Mouse (Mus musculus) CH12.LX (cell line): ENCODE measurements around the gene Tacc3. TPM values are rescaled to one million over a fixed set of nuclear protein-coding genes. Genes with fewer than 3 reads are reported as not detected.

Source experiments
- DNase-seq: peaks from one replicate; pipeline ENCODE4 v3.0.0-alpha.2; 2013; ENCODE audit errors: extremely low read depth
- H3K27ac ChIP-seq: 2 replicates; pipeline ENCODE4 v1.5.1; 2012; ENCODE audit warnings: low read depth, mild to moderate bottlenecking, control low read depth, moderate library complexity; ENCODE audit not compliant: insufficient read depth
- H3K27me3 ChIP-seq: replicated peaks from 2 replicates; pipeline ENCODE3; 2012; ENCODE audit warnings: inconsistent platforms
- H3K36me3 ChIP-seq, 2 experiments: replicated peaks in 1 of 2; 2 replicates each; pipeline versions ENCODE3 to v1.6.1; 2012; ENCODE audit warnings: inconsistent platforms in 1 of 2, low read length in 1 of 2, mild to moderate bottlenecking in 1 of 2, mixed read lengths in 1 of 2, moderate library complexity in 1 of 2; ENCODE audit not compliant: control insufficient read depth in 1 of 2, insufficient read depth in 1 of 2
- H3K4me1 ChIP-seq, 2 experiments: 2 replicates each; pipeline ENCODE4 v1.6.1; 2012; ENCODE audit warnings: inconsistent platforms in 1 of 2, moderate library complexity in 1 of 2; ENCODE audit not compliant: insufficient read depth in 2 of 2, control insufficient read depth in 1 of 2
- H3K4me2 ChIP-seq: 2 replicates; pipeline ENCODE4 v1.6.1; 2012; ENCODE audit warnings: low read depth, mild to moderate bottlenecking, control low read depth; ENCODE audit not compliant: poor library complexity, insufficient read depth, severe bottlenecking
- H3K4me3 ChIP-seq, 3 experiments: fragments of 150-350 bp in 1 of 3; sonication (generic) in 1 of 3; replicated peaks in 1 of 3; 2 replicates each; pipeline versions ENCODE3 to v1.5.1; 2011 to 2012; ENCODE audit warnings: low read depth in 2 of 3, low read length in 2 of 3, mild to moderate bottlenecking in 2 of 3, moderate library complexity in 2 of 3, control low read depth in 1 of 3, improper control_type of control experiment in 1 of 3, inconsistent platforms in 1 of 3, mixed read lengths in 1 of 3; ENCODE audit not compliant: poor library complexity in 1 of 3
- H3K79me2 ChIP-seq: replicated peaks from 2 replicates; pipeline ENCODE4 v1.6.1; 2012; ENCODE audit warnings: mild to moderate bottlenecking, moderate library complexity; ENCODE audit not compliant: control insufficient read depth, poor library complexity, insufficient read depth, severe bottlenecking; ENCODE audit errors: extremely low read depth
- H3K9ac ChIP-seq: 2 replicates; pipeline ENCODE4 v1.6.1; 2012; ENCODE audit warnings: low read depth, mild to moderate bottlenecking, control low read depth, moderate library complexity; ENCODE audit not compliant: insufficient read depth
- H3K9me3 ChIP-seq: replicated peaks from 2 replicates; pipeline ENCODE3; 2012; ENCODE audit warnings: low read length, inconsistent platforms, mixed read lengths
- BHLHE40 ChIP-seq: IDR thresholded peaks from 2 replicates; pipeline ENCODE4 v1.6.1; 2011; ENCODE audit warnings: mild to moderate bottlenecking, low read depth, low read length, improper control_type of control experiment
- CHD1 ChIP-seq: IDR thresholded peaks from 2 replicates; pipeline ENCODE4 v1.6.1; 2012; ENCODE audit warnings: low read depth, low read length, improper control_type of control experiment, inconsistent platforms
- CHD2 ChIP-seq: IDR thresholded peaks from 2 replicates; pipeline ENCODE4 v1.6.1; 2011; ENCODE audit warnings: low read length, improper control_type of control experiment
- CTCF ChIP-seq, 2 experiments: IDR thresholded peaks in 1 of 2; conservative IDR thresholded peaks in 1 of 2; 2 replicates each; pipeline ENCODE4 v1.5.1; 2011 to 2012; ENCODE audit warnings: low read depth in 2 of 2, low read length in 2 of 2, improper control_type of control experiment in 1 of 2, inconsistent platforms in 1 of 2, mild to moderate bottlenecking in 1 of 2, moderate library complexity in 1 of 2
- E2F4 ChIP-seq: IDR thresholded peaks from 2 replicates; pipeline ENCODE4 v1.6.1; 2011; ENCODE audit warnings: low read depth, low read length, improper control_type of control experiment; ENCODE audit not compliant: insufficient replicate concordance
- ELF1 ChIP-seq: IDR thresholded peaks from 2 replicates; pipeline ENCODE4 v1.6.1; 2014; ENCODE audit warnings: low read depth, mild to moderate bottlenecking, inconsistent platforms, low read length, improper control_type of control experiment
- EP300 ChIP-seq: IDR thresholded peaks from 2 replicates; pipeline ENCODE4 v1.6.1; 2011; ENCODE audit warnings: low read length, improper control_type of control experiment
- GABPA ChIP-seq: IDR thresholded peaks from 2 replicates; pipeline ENCODE4 v1.6.1; 2012; ENCODE audit warnings: low read depth, low read length, improper control_type of control experiment, inconsistent platforms; ENCODE audit not compliant: insufficient replicate concordance
- IRF4 ChIP-seq: IDR thresholded peaks from 2 replicates; pipeline ENCODE4 v1.6.1; 2014; ENCODE audit warnings: low read depth, mild to moderate bottlenecking, inconsistent platforms, low read length, improper control_type of control experiment
- JUN ChIP-seq: IDR thresholded peaks from 2 replicates; pipeline ENCODE4 v1.6.1; 2011; ENCODE audit warnings: low read depth, mild to moderate bottlenecking, low read length, improper control_type of control experiment, moderate library complexity; ENCODE audit not compliant: insufficient read depth
- MEF2A ChIP-seq: IDR thresholded peaks from 2 replicates; pipeline ENCODE4 v1.6.1; 2014; ENCODE audit warnings: low read depth, mild to moderate bottlenecking, inconsistent platforms, low read length, improper control_type of control experiment, borderline replicate concordance
- MXI1 ChIP-seq: IDR thresholded peaks from 2 replicates; pipeline ENCODE4 v1.6.1; 2011; ENCODE audit warnings: mild to moderate bottlenecking, low read depth, low read length, improper control_type of control experiment
- MYC ChIP-seq: IDR thresholded peaks from 2 replicates; pipeline ENCODE4 v1.6.1; 2011; ENCODE audit warnings: low read depth, mild to moderate bottlenecking, improper control_type of control experiment, low read length
- NELFE ChIP-seq: IDR thresholded peaks from 2 replicates; pipeline ENCODE4 v1.6.1; 2011; ENCODE audit warnings: low read depth, low read length, improper control_type of control experiment
- PAX5 ChIP-seq: IDR thresholded peaks from 2 replicates; pipeline ENCODE4 v1.6.1; 2012; ENCODE audit warnings: low read length, inconsistent platforms, mixed read lengths
- POLR2A ChIP-seq: IDR thresholded peaks from 2 replicates; pipeline ENCODE4 v1.6.1; 2011; ENCODE audit warnings: low read depth, mild to moderate bottlenecking, improper control_type of control experiment, low read length
- POLR2AphosphoS2 ChIP-seq: IDR thresholded peaks from 2 replicates; pipeline ENCODE4 v1.6.1; 2011; ENCODE audit warnings: low read depth, low read length, improper control_type of control experiment
- RAD21 ChIP-seq: IDR thresholded peaks from 2 replicates; pipeline ENCODE4 v1.6.1; 2011; ENCODE audit warnings: low read depth, mild to moderate bottlenecking, low read length, improper control_type of control experiment, moderate library complexity
- RCOR1 ChIP-seq: conservative IDR thresholded peaks from 2 replicates; pipeline ENCODE4 v1.6.1; 2012; ENCODE audit warnings: low read depth, mild to moderate bottlenecking, inconsistent platforms, low read length, improper control_type of control experiment
- SIN3A ChIP-seq: IDR thresholded peaks from 2 replicates; pipeline ENCODE4 v1.6.1; 2012; ENCODE audit warnings: low read length, improper control_type of control experiment, inconsistent platforms
- SMC3 ChIP-seq: IDR thresholded peaks from 2 replicates; pipeline ENCODE4 v1.6.1; 2011; ENCODE audit warnings: low read depth, low read length, improper control_type of control experiment
- TBP ChIP-seq: conservative IDR thresholded peaks from 2 replicates; pipeline ENCODE4 v1.6.1; 2011; ENCODE audit warnings: low read depth, low read length, improper control_type of control experiment
- TCF12 ChIP-seq: IDR thresholded peaks from 2 replicates; pipeline ENCODE4 v1.6.1; 2014; ENCODE audit warnings: low read depth, mild to moderate bottlenecking, inconsistent platforms, low read length, improper control_type of control experiment
- UBTF ChIP-seq: IDR thresholded peaks from 2 replicates; pipeline ENCODE4 v1.6.1; 2012; ENCODE audit warnings: low read depth, mild to moderate bottlenecking, inconsistent platforms, low read length, improper control_type of control experiment, moderate library complexity
- USF2 ChIP-seq: conservative IDR thresholded peaks from 2 replicates; pipeline ENCODE4 v1.6.1; 2011; ENCODE audit warnings: low read depth, low read length, improper control_type of control experiment
- ZC3H11A ChIP-seq: IDR thresholded peaks from 2 replicates; pipeline ENCODE4 v1.6.1; 2012; ENCODE audit warnings: low read depth, mild to moderate bottlenecking, inconsistent platforms, low read length, improper control_type of control experiment
- ZKSCAN1 ChIP-seq: IDR thresholded peaks from 2 replicates; pipeline ENCODE4 v1.6.1; 2012; ENCODE audit warnings: low read depth, inconsistent platforms, low read length, improper control_type of control experiment, borderline replicate concordance
- ZMIZ1 ChIP-seq: IDR thresholded peaks from 2 replicates; pipeline ENCODE4 v1.6.1; 2012; ENCODE audit warnings: low read depth, mild to moderate bottlenecking, inconsistent platforms, low read length, improper control_type of control experiment
- ZNF384 ChIP-seq: IDR thresholded peaks from 2 replicates; pipeline ENCODE4 v1.6.1; 2012; ENCODE audit warnings: low read depth, low read length, improper control_type of control experiment, inconsistent platforms
- dilution Hi-C: fragments of 300-500 bp; cut with MboI; formaldehyde crosslinking; loops from 2 replicates; pipeline ENCODE4 v1.14.3; 2020; ENCODE audit warnings: low sequenced_read_pairs; ENCODE audit not compliant: extremely low pct_unique_long_range_greater_than_20kb, extremely low pct_ligation_motif_present
- in situ Hi-C: fragments of 300-500 bp; cut with MboI; formaldehyde crosslinking; loops from 3 replicates; pipeline ENCODE4 v1.14.3; 2019; ENCODE audit warnings: low sequenced_read_pairs, low pct_ligation_motif_present, low pct_unique_long_range_greater_than_20kb, mixed read lengths
- polyA plus RNA-seq: library from polyadenylated mRNA; unstranded; fragments of >175 nt; gene quantifications from 2 replicates; pipeline ENCODE4 v1.2.1, GENCODE M21; 2012; ENCODE audit warnings: low read depth; ENCODE audit not compliant: insufficient read length
- total RNA-seq, 2 experiments: library from RNA; depleted of rRNA; stranded (reverse); fragments of 300-350 nt in 1 of 2; fragments of >200 nt in 1 of 2; gene quantifications; 2 replicates each; pipeline ENCODE4 v1.2.3; 2012 to 2014

Gene Tacc3
- total and polyA plus RNA-seq, 3 experiments = 89.4 to 186 (median 160) TPM

GRCm38 (mm10) chr5:33628820-33629300 lies 29.1 kb upstream of the Tacc3 start:
- H3K9me3 ChIP-seq = no peaks in the 10 kb centered on the region
- no peaks in the 10 kb centered on the region for H3K27me3 ChIP-seq
- H3K4me2 ChIP-seq = peak overlapping the region; percentile 10; the same call in 1 of the 2 replicates
- H3K4me1 ChIP-seq = peaks cover 3 to 43% of the 10 kb centered on the region in 2 experiments; a peak in 3 of 4 replicates
- peak overlapping the region; percentile 96 for H3K27ac ChIP-seq
- dilution Hi-C loops (no loop called here), in situ Hi-C loops (no loop called here)
- H3K4me3 ChIP-seq = peak overlapping the region; percentile 82 to 92 (median 86)
- H3K36me3 ChIP-seq = peaks cover 0 to 26% of the 10 kb centered on the region in 2 experiments
- H3K79me2 ChIP-seq = peaks cover 10% of the 10 kb centered on the region
- peak overlapping the region; percentile 88 for H3K9ac ChIP-seq
- peak; percentile 57 for DNase-seq
- TF ChIP-seq ZKSCAN1 (no peak), TBP (0 out of 2 replicates have a peak, but pooled peaks have one; percentile 38), E2F4 (no peak), NELFE (no peak), MEF2A (no peak), UBTF (no peak), IRF4 (no peak), ZNF384 (no peak), EP300 (no peak), MYC (0 out of 2 replicates have a peak, but pooled peaks have one; percentile 44), CHD1 (no peak), POLR2AphosphoS2 (0 out of 2 replicates have a peak, but pooled peaks have one; percentile 4), MXI1 (peak; percentile 33; the same call in 1 of the 2 replicates)

GRCm38 (mm10) chr5:33629301-33629987 lies 28.5 kb upstream of the Tacc3 start, which contains the start of the genes Fam53a and Gm9903:
Gene Fam53a, minus strand, starts transcription at chr5:33629635.
Gene Gm9903, plus strand, starts transcription at chr5:33629925.
- in situ Hi-C loops = no loop called here
- dilution Hi-C loops = no loop called here
- TF ChIP-seq USF2 = no peak
- peak; percentile 70 for TF ChIP-seq TCF12
- no peak; the same call in 1 of the 2 replicates for TF ChIP-seq RCOR1
- no peak for TF ChIP-seq SIN3A
- peak; percentile 98 for TF ChIP-seq NELFE
- TF ChIP-seq CHD1 = no peak
- 0 out of 2 replicates have a peak, but pooled peaks have one; percentile 48 for TF ChIP-seq MEF2A
- no peak for TF ChIP-seq CTCF (conservative IDR thresholded peaks at IDR 0.05 in 1 of 2, IDR thresholded peaks at IDR 0.05 in 1 of 2; ENCODE audit: low read depth in 2 of 2, low read length in 2 of 2)
- 0 out of 2 replicates have a peak, but pooled peaks have one; percentile 5 for TF ChIP-seq IRF4
- peak; percentile 97 for TF ChIP-seq ZMIZ1
- no peak; the same call in 1 of the 2 replicates for TF ChIP-seq UBTF
- peak; percentile 83 for TF ChIP-seq ELF1
- TF ChIP-seq EP300 = peak; percentile 26; the same call in 1 of the 2 replicates
- TF ChIP-seq CHD2 = no peak; the same call in 1 of the 2 replicates
- TF ChIP-seq ZC3H11A = no peak
- no peak for TF ChIP-seq GABPA
- TF ChIP-seq RAD21 = no peak
- TF ChIP-seq POLR2A = peak; percentile 98
- TF ChIP-seq SMC3 = no peak
- no peak for TF ChIP-seq E2F4
- peak; percentile 91; the same call in 1 of the 2 replicates for TF ChIP-seq POLR2AphosphoS2
- TF ChIP-seq BHLHE40 = peak; percentile 9; the same call in 1 of the 2 replicates
- peak; percentile 56; the same call in 1 of the 2 replicates for TF ChIP-seq MXI1
- TF ChIP-seq PAX5 = no peak
- no peak for TF ChIP-seq JUN

More at GRCm38 (mm10) chr5:33629301-33629987, 28.5 kb upstream of the Tacc3 start, which contains the start of the genes Fam53a and Gm9903:
- Histone ChIP-seq H3K79me2 (peaks cover 10% of the 10 kb centered on the region), H3K27ac (peak within 1 kb of the TSS; percentile 96), H3K36me3 (peaks cover 0 to 23% of the 10 kb centered on the region in 2 experiments), H3K9ac (peak within 1 kb of the TSS; percentile 88), H3K4me1 (peaks cover 3 to 43% of the 10 kb centered on the region in 2 experiments; a peak in 3 of 4 replicates), H3K4me3 (peak within 1 kb of the TSS; percentile 82 to 92 (median 86)), H3K27me3 (no peaks in the 10 kb centered on the region), H3K9me3 (no peaks in the 10 kb centered on the region), H3K4me2 (peak within 1 kb of the TSS; percentile 60)
- DNase-seq = peak; percentile 95
